Mouse (Mus musculus): ENCODE data around the gene Clpsl2. TPM values are rescaled to one million over a fixed set of nuclear protein-coding genes. Genes with fewer than 3 reads are reported as not detected.
A peak's percentile ranks its signal among the peaks of the same experiment; 100 is the strongest.
"Not testable (repeated sequence)": the region's sequence is repeated elsewhere in the genome, so short reads cannot be mapped to it uniquely, and the experiment has no call there.

The Clpsl2 gene
- polyA plus RNA-seq, 1 experiment from 2014 or later: not detected

GRCm38 (mm10) chr17:28537881-28538280 is 11.3 kb upstream of the Clpsl2 start:
- Histone ChIP-seq H3K9ac (no peak overlapping the region), H3K36me3 (replicated peaks; ENCODE audit: control insufficient read depth, insufficient read depth) (no peaks in the 10 kb centered on the region), H3K27ac (no peak overlapping the region), H3K9me3 (ENCODE audit: control insufficient read depth, low read length) (no peaks in the 10 kb centered on the region; the same call in 1 of the 2 replicates), H3K27me3 (ENCODE audit: control insufficient read depth, insufficient read depth, low read length) (no peaks in the 10 kb centered on the region), H3K4me3 (replicated peaks; ENCODE audit: low read length) (no peak overlapping the region), H3K4me1 (replicated peaks; ENCODE audit: control insufficient read depth, insufficient read depth, low read length) (no peaks in the 10 kb centered on the region), H3K4me2 (replicated peaks) (no peak overlapping the region)
- no peak for ATAC-seq (ENCODE audit: low FRiP score)
- 47% methylated on average over 12 of the region's 12 CpGs for WGBS
- no peak for DNase-seq (ENCODE audit: low spot score)

GRCm38 (mm10) chr17:28546925-28547324 is 2.3 kb upstream of the Clpsl2 start:
- WGBS: 81% methylated on average over 1 of the region's 1 CpGs

GRCm38 (mm10) chr17:28548550-28548949 is 661 bp upstream of the Clpsl2 start:
- no peak overlapping the region for H3K27ac ChIP-seq
- ATAC-seq (ENCODE audit: low FRiP score) (no peak), DNase-seq (ENCODE audit: low spot score) (no peak)
- H3K4me3 ChIP-seq (replicated peaks; ENCODE audit: low read length): no peak overlapping the region
- no peak overlapping the region for H3K9ac ChIP-seq
- no peaks in the 10 kb centered on the region for H3K27me3 ChIP-seq (ENCODE audit: control insufficient read depth, insufficient read depth, low read length)
- WGBS: 72% methylated on average over 11 of the region's 11 CpGs
- no peak overlapping the region for H3K4me2 ChIP-seq (replicated peaks)
- no peaks in the 10 kb centered on the region for H3K4me1 ChIP-seq (replicated peaks; ENCODE audit: control insufficient read depth, insufficient read depth, low read length)
- no peaks in the 10 kb centered on the region for H3K9me3 ChIP-seq (ENCODE audit: control insufficient read depth, low read length)
- H3K36me3 ChIP-seq (replicated peaks; ENCODE audit: control insufficient read depth, insufficient read depth): no peaks in the 10 kb centered on the region

More at GRCm38 (mm10) chr17:28546925-28547324, 2.3 kb upstream of the Clpsl2 start:
- Histone ChIP-seq H3K27me3 (ENCODE audit: control insufficient read depth, insufficient read depth, low read length) (no peaks in the 10 kb centered on the region), H3K4me1 (replicated peaks; ENCODE audit: control insufficient read depth, insufficient read depth, low read length) (no peaks in the 10 kb centered on the region), H3K4me3 (replicated peaks; ENCODE audit: low read length) (no peak overlapping the region), H3K9me3 (ENCODE audit: control insufficient read depth, low read length) (no peaks in the 10 kb centered on the region), H3K9ac (no peak overlapping the region), H3K36me3 (replicated peaks; ENCODE audit: control insufficient read depth, insufficient read depth) (no peaks in the 10 kb centered on the region), H3K4me2 (replicated peaks) (no peak overlapping the region), H3K27ac (no peak overlapping the region)
- DNase-seq (ENCODE audit: low spot score) (no peak), ATAC-seq (ENCODE audit: low FRiP score) (no peak)

- peak; percentile 67 for DNase-seq (ENCODE audit: low spot score)
- Histone ChIP-seq H3K4me1 (replicated peaks; ENCODE audit: control insufficient read depth, insufficient read depth, low read length) (no peaks in the 10 kb centered on the region), H3K9me3 (ENCODE audit: control insufficient read depth, low read length) (no peaks in the 10 kb centered on the region), H3K4me2 (replicated peaks) (no peak overlapping the region), H3K4me3 (replicated peaks; ENCODE audit: low read length) (no peak overlapping the region), H3K27ac (no peak overlapping the region), H3K36me3 (replicated peaks; ENCODE audit: control insufficient read depth, insufficient read depth) (no peaks in the 10 kb centered on the region), H3K9ac (no peak overlapping the region), H3K27me3 (ENCODE audit: control insufficient read depth, insufficient read depth, low read length) (no peaks in the 10 kb centered on the region)
- 5% methylated on average over 14 of the region's 14 CpGs for WGBS
- ATAC-seq (ENCODE audit: low FRiP score): no peak
Measured at GRCm38 (mm10) chr17:28553040-28553793, 4.0 kb downstream of the Clpsl2 start.

- not testable (repeated sequence) for ATAC-seq (ENCODE audit: low FRiP score); H3K9ac ChIP-seq; H3K27me3 ChIP-seq (ENCODE audit: control insufficient read depth, insufficient read depth, low read length); H3K4me2 ChIP-seq (replicated peaks); H3K36me3 ChIP-seq (replicated peaks; ENCODE audit: control insufficient read depth, insufficient read depth); H3K27ac ChIP-seq; H3K9me3 ChIP-seq (ENCODE audit: control insufficient read depth, low read length); H3K4me1 ChIP-seq (replicated peaks; ENCODE audit: control insufficient read depth, insufficient read depth, low read length); DNase-seq (ENCODE audit: low spot score); H3K4me3 ChIP-seq (replicated peaks; ENCODE audit: low read length)
- WGBS: 91% methylated on average over 4 of the region's 4 CpGs
Measured at GRCm38 (mm10) chr17:28554021-28554420, 4.8 kb downstream of the Clpsl2 start.

GRCm38 (mm10) chr17:28556635-28557396 is 7.6 kb downstream of the Clpsl2 start:
- no peak overlapping the region for H3K27ac ChIP-seq
- DNase-seq (ENCODE audit: low spot score) (no peak), ATAC-seq (ENCODE audit: low FRiP score) (no peak)
- 57% methylated on average over 6 of the region's 6 CpGs for WGBS
- no peaks in the 10 kb centered on the region for H3K36me3 ChIP-seq (replicated peaks; ENCODE audit: control insufficient read depth, insufficient read depth)
- no peak overlapping the region for H3K4me3 ChIP-seq (replicated peaks; ENCODE audit: low read length)
- no peak overlapping the region for H3K4me2 ChIP-seq (replicated peaks)
- H3K9me3 ChIP-seq (ENCODE audit: control insufficient read depth, low read length): no peaks in the 10 kb centered on the region
- no peaks in the 10 kb centered on the region for H3K27me3 ChIP-seq (ENCODE audit: control insufficient read depth, insufficient read depth, low read length)
- H3K9ac ChIP-seq: no peak overlapping the region
- H3K4me1 ChIP-seq (replicated peaks; ENCODE audit: control insufficient read depth, insufficient read depth, low read length): no peaks in the 10 kb centered on the region

- Histone ChIP-seq H3K9me3 (ENCODE audit: control insufficient read depth, low read length) (no peaks in the 10 kb centered on the region), H3K9ac (no peak overlapping the region), H3K36me3 (replicated peaks; ENCODE audit: control insufficient read depth, insufficient read depth) (no peaks in the 10 kb centered on the region), H3K4me2 (replicated peaks) (no peak overlapping the region), H3K4me1 (replicated peaks; ENCODE audit: control insufficient read depth, insufficient read depth, low read length) (no peaks in the 10 kb centered on the region), H3K4me3 (replicated peaks; ENCODE audit: low read length) (no peak overlapping the region), H3K27ac (no peak overlapping the region), H3K27me3 (ENCODE audit: control insufficient read depth, insufficient read depth, low read length) (no peaks in the 10 kb centered on the region)
- ATAC-seq (ENCODE audit: low FRiP score) (no peak), DNase-seq (ENCODE audit: low spot score) (no peak)
- WGBS: 76% methylated on average over 6 of the region's 6 CpGs
Measured at GRCm38 (mm10) chr17:28557772-28558171, 8.6 kb downstream of the Clpsl2 start.

GRCm38 (mm10) chr17:28560598-28560997 is 11.4 kb downstream of the Clpsl2 start, which contains the start of gene Clps:
Gene Clps (minus strand): TSS chr17:28560766.
- no peaks in the 10 kb centered on the region for H3K27me3 ChIP-seq (ENCODE audit: control insufficient read depth, insufficient read depth, low read length)
- H3K4me2 ChIP-seq (replicated peaks): no peak within 1 kb of the TSS
- no peak within 1 kb of the TSS for H3K27ac ChIP-seq
- H3K4me3 ChIP-seq (replicated peaks; ENCODE audit: low read length): no peak within 1 kb of the TSS
- ATAC-seq (ENCODE audit: low FRiP score) (no peak), DNase-seq (ENCODE audit: low spot score) (no peak)
- no peaks in the 10 kb centered on the region for H3K4me1 ChIP-seq (replicated peaks; ENCODE audit: control insufficient read depth, insufficient read depth, low read length)
- WGBS: 89% methylated on average over 4 of the region's 4 CpGs
- H3K9me3 ChIP-seq (ENCODE audit: control insufficient read depth, low read length): no peaks in the 10 kb centered on the region
- no peaks in the 10 kb centered on the region for H3K36me3 ChIP-seq (replicated peaks; ENCODE audit: control insufficient read depth, insufficient read depth)
- H3K9ac ChIP-seq: no peak within 1 kb of the TSS

GRCm38 (mm10) chr17:28561613-28562012 is 12.4 kb downstream of the Clpsl2 start:
- 67% methylated on average over 7 of the region's 7 CpGs for WGBS
- ATAC-seq (ENCODE audit: low FRiP score): no peak
- no peak overlapping the region for H3K9ac ChIP-seq

More at GRCm38 (mm10) chr17:28561613-28562012, 12.4 kb downstream of the Clpsl2 start:
- Histone ChIP-seq H3K9me3 (ENCODE audit: control insufficient read depth, low read length) (no peaks in the 10 kb centered on the region), H3K36me3 (replicated peaks; ENCODE audit: control insufficient read depth, insufficient read depth) (no peaks in the 10 kb centered on the region), H3K4me3 (replicated peaks; ENCODE audit: low read length) (no peak overlapping the region), H3K27ac (no peak overlapping the region), H3K4me2 (replicated peaks) (no peak overlapping the region), H3K4me1 (replicated peaks; ENCODE audit: control insufficient read depth, insufficient read depth, low read length) (no peaks in the 10 kb centered on the region), H3K27me3 (ENCODE audit: control insufficient read depth, insufficient read depth, low read length) (no peaks in the 10 kb centered on the region)
- DNase-seq (ENCODE audit: low spot score): no peak

Measured in hindbrain, embryonic 14.5 days (tissue).